In genomic region chr8:123373403-123374238, GRCm38 (mm10) we compare ENCODE assay signal across 8 mouse cellular contexts. TPM values are rescaled to one million over a fixed set of nuclear protein-coding genes. Genes with fewer than 3 reads are reported as not detected.
DNase-seq lines count a peak whose midpoint lies in the region; ATAC-seq and TF ChIP-seq lines count a peak whose summit lies in the region.

TSS of gene Tcf25 (plus strand) at chr8:123373753.

- no peaks in the 10 kb centered on the region for H3K36me3 ChIP-seq in embryonic facial prominence, embryonic 15.5 days
- H3K36me3 ChIP-seq in kidney, embryonic 14.5 days (ENCODE audit: control insufficient read depth, insufficient read depth, low read length) = peaks cover 6% of the 10 kb centered on the region; the same call in 1 of the 2 replicates
- peaks cover 14% of the 10 kb centered on the region; the same call in 1 of the 2 replicates for H3K36me3 ChIP-seq in limb, embryonic 15.5 days

- peak; percentile 89; the same call in 1 of the 2 replicates for TF ChIP-seq POLR2A in bone marrow, adult 2 months (IDR thresholded peaks at IDR 0.05; ENCODE audit: borderline replicate concordance, control insufficient read depth, low read depth, low read length)

- H3K27ac ChIP-seq in bone marrow, adult 2 months (ENCODE audit: control insufficient read depth, insufficient read depth, low read depth, low read length, poor library complexity) = peak within 1 kb of the TSS; percentile 93
- peak within 1 kb of the TSS; percentile 98 for H3K27ac ChIP-seq in embryonic facial prominence, embryonic 15.5 days (replicated peaks)
- H3K27ac ChIP-seq in kidney, embryonic 14.5 days (ENCODE audit: low read depth, low read length) = peak within 1 kb of the TSS; percentile 96
- H3K27ac ChIP-seq in limb, embryonic 15.5 days = peak within 1 kb of the TSS; percentile 98

- peak; percentile 99 for DNase-seq in 416B (ENCODE audit: low read depth)
- peak; percentile 93 to 95 for DNase-seq in heart, adult 9 months (ENCODE audit: low spot score in 2 of 2)
- DNase-seq in monocyte, adult 2 months (ENCODE audit: low read depth in 1 of 2, low spot score in 2 of 2) = peak; percentile 92 to 96
- peak; percentile 96 to 97 for DNase-seq in spleen, postnatal 36 days (ENCODE audit: low spot score in 2 of 2)

- H3K9ac ChIP-seq in embryonic facial prominence, embryonic 15.5 days = peak within 1 kb of the TSS; percentile 95
- H3K9ac ChIP-seq in kidney, embryonic 14.5 days (ENCODE audit: low read depth, low read length) = peak within 1 kb of the TSS; percentile 89
- peak within 1 kb of the TSS; percentile 85 for H3K9ac ChIP-seq in limb, embryonic 15.5 days

- H3K4me3 ChIP-seq in bone marrow, adult 2 months (replicated peaks; ENCODE audit: control insufficient read depth, low read depth, low read length) = peak within 1 kb of the TSS; percentile 88
- H3K4me3 ChIP-seq in embryonic facial prominence, embryonic 15.5 days (replicated peaks) = peak within 1 kb of the TSS; percentile 88
- H3K4me3 ChIP-seq in kidney, embryonic 14.5 days (ENCODE audit: low read length) = peak within 1 kb of the TSS; percentile 92
- peak within 1 kb of the TSS; percentile 87 for H3K4me3 ChIP-seq in limb, embryonic 15.5 days

- H3K4me2 ChIP-seq in embryonic facial prominence, embryonic 15.5 days (replicated peaks) = peak within 1 kb of the TSS; percentile 71
- peak within 1 kb of the TSS; percentile 69 for H3K4me2 ChIP-seq in kidney, embryonic 14.5 days (replicated peaks; ENCODE audit: low read depth, low read length)
- H3K4me2 ChIP-seq in limb, embryonic 15.5 days = peak within 1 kb of the TSS; percentile 81

- peak; percentile 50; the same call in 1 of the 2 replicates for TF ChIP-seq CTCF in bone marrow, adult 2 months (IDR thresholded peaks at IDR 0.05; ENCODE audit: control insufficient read depth, insufficient read depth, low read length)

- no peaks in the 10 kb centered on the region for H3K27me3 ChIP-seq in embryonic facial prominence, embryonic 15.5 days
- H3K27me3 ChIP-seq in kidney, embryonic 14.5 days (ENCODE audit: control insufficient read depth, insufficient read depth, low read length) = no peaks in the 10 kb centered on the region
- no peaks in the 10 kb centered on the region for H3K27me3 ChIP-seq in limb, embryonic 15.5 days

- no peaks in the 10 kb centered on the region; the same call in 1 of the 2 replicates for H3K4me1 ChIP-seq in bone marrow, adult 2 months (ENCODE audit: control insufficient read depth, insufficient read depth, low read length)
- H3K4me1 ChIP-seq in embryonic facial prominence, embryonic 15.5 days = peaks cover 23% of the 10 kb centered on the region
- peaks cover 8% of the 10 kb centered on the region; the same call in 1 of the 2 replicates for H3K4me1 ChIP-seq in kidney, embryonic 14.5 days (ENCODE audit: control insufficient read depth, insufficient read depth, low read length)
- H3K4me1 ChIP-seq in limb, embryonic 15.5 days = peaks cover 21% of the 10 kb centered on the region

- no peaks in the 10 kb centered on the region for H3K9me3 ChIP-seq in embryonic facial prominence, embryonic 15.5 days (replicated peaks)
- H3K9me3 ChIP-seq in kidney, embryonic 14.5 days (ENCODE audit: control insufficient read depth, low read length) = no peaks in the 10 kb centered on the region
- H3K9me3 ChIP-seq in limb, embryonic 15.5 days = no peaks in the 10 kb centered on the region

- ATAC-seq in embryonic facial prominence, embryonic 15.5 days (ENCODE audit: insufficient number of reproducible peaks, low FRiP score, low TSS enrichment, low read depth) = peak; percentile 88
- peak; percentile 93 for ATAC-seq in kidney, embryonic 14.5 days (ENCODE audit: low FRiP score, low TSS enrichment)
- ATAC-seq in limb, embryonic 15.5 days (ENCODE audit: insufficient number of reproducible peaks, low FRiP score, low TSS enrichment, low read depth) = peak; percentile 84

- WGBS in bone marrow, adult 2 months = under 1% methylated on average over 75 of the region's 75 CpGs
- WGBS in embryonic facial prominence, embryonic 15.5 days = under 1% methylated on average over 75 of the region's 75 CpGs
- under 1% methylated on average over 73 of the region's 75 CpGs for WGBS in kidney, embryonic 14.5 days
- under 1% methylated on average over 74 of the region's 75 CpGs for WGBS in limb, embryonic 15.5 days

RNA-seq across cellular contexts. Expression of gene Tcf25, which starts in this region (rescaled TPM):
- polyA plus RNA-seq in bone marrow, adult 2 months (2011; ENCODE audit: insufficient read depth, insufficient read length, low replicate concordance, missing spikeins) = 171 and 310 TPM in 2 replicates
- 174 and 176 TPM in 2 replicates for polyA plus RNA-seq in embryonic facial prominence, embryonic 15.5 days (2015; fragmentation: Nextera tagmentation; extraction: Ambion mirVana)
- 115 and 157 TPM in 2 replicates for polyA plus RNA-seq in kidney, embryonic 14.5 days (2014; fragmentation: Nextera tagmentation; extraction: Ambion mirVana)
- polyA plus RNA-seq in limb, embryonic 15.5 days (2015; fragmentation: Nextera tagmentation; extraction: Ambion mirVana) = 187 and 191 TPM in 2 replicates

Comparison
In these comparisons a context has a peak if more than half of its experiments do, and no peak if none do; other contexts are left out.
1. Peak in every context shown above with its lines: DNase-seq, ATAC-seq, H3K4me3 ChIP-seq and H3K27ac ChIP-seq.